Mouse (Mus musculus) stomach, embryonic 14.5 days (tissue): ENCODE measurements around the gene Lrrc43. TPM values are rescaled to one million over a fixed set of nuclear protein-coding genes. Genes with fewer than 3 reads are reported as not detected.
A peak's percentile ranks its signal among the peaks of the same experiment; 100 is the strongest.

Experiments used
- ATAC-seq: fragments of 200-750 bp; cut with Nextera tagmentation; 2 replicates; pipeline ENCODE4 v1.8.0; 2017; ENCODE audit warnings: low read depth, moderate TSS enrichment; ENCODE audit not compliant: insufficient number of reproducible peaks, insufficient read depth, low FRiP score
- H3K27ac ChIP-seq: fragments of 300-500 bp; sonication (generic); 2 replicates; pipeline ENCODE4 v1.5.1; 2014; ENCODE audit warnings: mild to moderate bottlenecking, low read length, moderate library complexity, mixed read lengths
- H3K27me3 ChIP-seq: fragments of 300-500 bp; sonication (generic); 2 replicates; pipeline ENCODE4 v1.6.1; 2014; ENCODE audit warnings: low read length, control low read depth, mixed read lengths; ENCODE audit not compliant: control insufficient read depth, insufficient read depth
- H3K36me3 ChIP-seq: fragments of 300-500 bp; sonication (generic); 2 replicates; pipeline ENCODE4 v1.6.1; 2014; ENCODE audit warnings: mild to moderate bottlenecking, control low read depth, low read length, moderate library complexity, mixed read lengths; ENCODE audit not compliant: control insufficient read depth, insufficient read depth
- H3K4me1 ChIP-seq: fragments of 300-500 bp; sonication (generic); 2 replicates; pipeline ENCODE4 v1.6.1; 2014; ENCODE audit warnings: low read length, control low read depth, mixed read lengths; ENCODE audit not compliant: control insufficient read depth, insufficient read depth
- H3K4me2 ChIP-seq: fragments of 300-500 bp; sonication (generic); replicated peaks from 2 replicates; pipeline ENCODE4 v1.6.1; 2014; ENCODE audit warnings: low read depth, low read length, control low read depth
- H3K4me3 ChIP-seq: fragments of 300-500 bp; sonication (generic); 2 replicates; pipeline ENCODE4 v1.5.1; 2014; ENCODE audit warnings: low read depth, low read length, control low read depth
- H3K9ac ChIP-seq: fragments of 300-500 bp; sonication (generic); replicated peaks from 2 replicates; pipeline ENCODE4 v1.6.1; 2014; ENCODE audit warnings: low read depth, mild to moderate bottlenecking, control low read depth, low read length, moderate library complexity, mixed read lengths
- H3K9me3 ChIP-seq: fragments of 300-500 bp; sonication (generic); 2 replicates; pipeline ENCODE4 v1.6.1; 2016; ENCODE audit warnings: low read depth, low read length, control low read depth; ENCODE audit not compliant: control insufficient read depth
- WGBS: fragments of 180-500 bp; shearing (Covaris S2); extraction: QIAGEN DNeasy Blood & Tissue Kit; methylation state at CpG from one replicate; pipeline ENCODE4 v1.1.7; 2014; 5-methylcytosine and 5-hydroxymethylcytosine counted together
- polyA plus RNA-seq: library from polyadenylated mRNA; unstranded; fragments of >200 nt; fragmentation: Nextera tagmentation; extraction: Ambion mirVana; gene quantifications from 2 replicates; pipeline ENCODE4 v1.2.1, GENCODE M21; 2014

Lrrc43 gene
- polyA plus RNA-seq, 1 experiment from 2014 or later = not detected

DNA sequence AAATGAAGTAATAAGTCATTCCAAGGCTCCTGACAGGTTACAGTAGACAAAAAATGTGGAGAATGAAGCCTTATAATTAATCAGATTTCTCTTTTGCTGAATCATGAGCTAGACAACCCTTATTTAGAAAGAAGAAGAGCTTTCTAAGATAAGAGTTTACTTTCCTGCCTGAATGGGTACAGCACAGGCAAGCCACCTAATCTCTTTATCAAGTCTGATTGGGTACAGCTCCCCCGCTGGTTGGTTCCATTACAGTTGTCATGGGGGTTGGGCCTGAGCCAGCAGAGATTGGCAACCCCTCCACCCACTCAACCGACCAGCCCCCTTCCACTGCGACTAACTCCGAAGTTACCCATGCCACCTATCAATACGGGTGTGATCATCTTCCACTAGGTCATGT lies 27.7 kb upstream of the Lrrc43 start:
- H3K36me3 ChIP-seq = no peaks in the 10 kb centered on the region
- H3K4me1 ChIP-seq = no peaks in the 10 kb centered on the region
- ATAC-seq = no peak
- H3K27me3 ChIP-seq = no peaks in the 10 kb centered on the region
- H3K9ac ChIP-seq = no peak overlapping the region
- H3K4me2 ChIP-seq = no peak overlapping the region
- no peaks in the 10 kb centered on the region for H3K9me3 ChIP-seq
- WGBS = 57% methylated on average over 5 of the region's 5 CpGs
- H3K4me3 ChIP-seq = no peak overlapping the region
- H3K27ac ChIP-seq = no peak overlapping the region

DNA sequence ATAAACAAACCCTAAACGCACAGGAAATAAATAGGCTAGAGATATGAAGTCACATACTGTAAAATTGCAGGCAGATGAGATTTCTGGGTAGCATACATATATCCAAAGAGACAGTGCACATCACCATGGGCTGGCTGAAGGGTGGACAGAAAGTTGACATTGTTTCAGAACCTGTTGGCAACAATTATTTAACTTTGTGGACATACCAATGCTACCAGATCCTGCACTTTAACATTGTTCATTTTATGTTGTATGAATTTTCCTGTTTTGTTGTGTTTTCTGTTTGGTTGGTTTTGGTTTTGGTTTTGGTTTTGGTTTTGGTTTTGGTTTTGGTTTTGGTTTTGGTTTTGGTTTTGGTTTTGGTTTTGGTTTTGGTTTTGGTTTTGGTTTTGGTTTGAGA lies 24.5 kb upstream of the Lrrc43 start:
- WGBS = 86% methylated on average over 1 of the region's 1 CpGs
- Histone ChIP-seq H3K4me2 (no peak overlapping the region), H3K27me3 (no peaks in the 10 kb centered on the region), H3K9me3 (no peaks in the 10 kb centered on the region), H3K4me1 (no peaks in the 10 kb centered on the region), H3K4me3 (no peak overlapping the region), H3K9ac (no peak overlapping the region), H3K27ac (no peak overlapping the region), H3K36me3 (no peaks in the 10 kb centered on the region)
- no peak for ATAC-seq

DNA sequence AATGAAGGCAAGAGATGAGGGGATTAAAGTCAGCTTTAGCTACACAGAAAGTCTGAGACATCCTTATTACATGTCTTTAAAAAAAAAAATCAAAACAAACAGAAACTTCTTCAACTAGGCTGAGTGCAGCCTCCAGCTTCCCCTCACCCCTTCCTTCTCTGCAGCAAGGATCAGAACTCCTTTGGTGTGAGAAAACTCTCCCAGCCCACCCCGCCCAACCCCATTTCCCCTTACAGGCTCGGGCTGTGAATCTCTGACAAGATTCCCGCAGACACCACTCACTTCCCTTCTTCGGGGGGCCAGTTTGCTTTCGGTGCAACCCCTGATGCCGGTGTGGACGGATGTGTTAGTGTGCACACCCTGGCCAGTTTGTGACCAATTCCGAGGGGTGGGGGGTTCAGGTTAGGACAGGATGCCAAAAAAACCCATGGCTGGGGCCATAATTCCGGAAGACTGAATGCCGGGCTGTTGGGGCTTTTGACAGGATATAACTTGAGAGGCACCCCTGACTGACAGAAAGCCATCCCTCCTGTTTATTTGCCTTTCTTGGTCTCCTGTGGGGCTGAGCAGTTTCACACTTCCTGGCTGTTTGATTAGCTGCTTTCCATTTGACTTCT lies 18.2 kb upstream of the Lrrc43 start:
- Histone ChIP-seq H3K4me3 (no peak overlapping the region), H3K27ac (no peak overlapping the region), H3K36me3 (no peaks in the 10 kb centered on the region), H3K4me2 (peak overlapping the region; percentile 35), H3K27me3 (no peaks in the 10 kb centered on the region), H3K4me1 (peaks cover 3% of the 10 kb centered on the region), H3K9ac (no peak overlapping the region), H3K9me3 (no peaks in the 10 kb centered on the region)
- ATAC-seq = no peak
- 9% methylated on average over 10 of the region's 10 CpGs for WGBS

DNA sequence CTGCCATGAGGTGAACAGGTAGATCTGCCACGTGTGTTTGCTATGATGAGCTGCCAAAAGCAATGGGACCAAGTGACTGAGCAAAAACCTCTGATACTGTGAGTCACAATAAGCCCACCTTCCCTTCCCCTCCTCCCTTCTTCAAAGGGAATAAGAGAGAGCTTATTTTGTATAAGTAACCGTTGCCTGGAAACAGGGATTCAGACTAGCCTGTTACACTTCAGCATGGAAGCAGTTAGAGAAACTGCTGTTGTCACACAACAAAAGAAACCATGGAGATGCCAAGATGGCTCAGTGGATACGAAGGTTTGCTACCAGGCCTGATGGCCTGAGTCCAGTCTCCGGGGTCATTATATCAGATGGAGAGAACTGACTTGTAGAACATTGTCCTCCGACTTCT lies 15.3 kb upstream of the Lrrc43 start:
- H3K4me2 ChIP-seq = no peak overlapping the region
- peaks cover 3% of the 10 kb centered on the region for H3K4me1 ChIP-seq
- no peaks in the 10 kb centered on the region for H3K27me3 ChIP-seq
- no peak overlapping the region for H3K27ac ChIP-seq
- no peak for ATAC-seq
- H3K4me3 ChIP-seq = no peak overlapping the region
- no peaks in the 10 kb centered on the region for H3K9me3 ChIP-seq
- 78% methylated on average over 5 of the region's 5 CpGs for WGBS
- H3K36me3 ChIP-seq = no peaks in the 10 kb centered on the region
- no peak overlapping the region for H3K9ac ChIP-seq

DNA sequence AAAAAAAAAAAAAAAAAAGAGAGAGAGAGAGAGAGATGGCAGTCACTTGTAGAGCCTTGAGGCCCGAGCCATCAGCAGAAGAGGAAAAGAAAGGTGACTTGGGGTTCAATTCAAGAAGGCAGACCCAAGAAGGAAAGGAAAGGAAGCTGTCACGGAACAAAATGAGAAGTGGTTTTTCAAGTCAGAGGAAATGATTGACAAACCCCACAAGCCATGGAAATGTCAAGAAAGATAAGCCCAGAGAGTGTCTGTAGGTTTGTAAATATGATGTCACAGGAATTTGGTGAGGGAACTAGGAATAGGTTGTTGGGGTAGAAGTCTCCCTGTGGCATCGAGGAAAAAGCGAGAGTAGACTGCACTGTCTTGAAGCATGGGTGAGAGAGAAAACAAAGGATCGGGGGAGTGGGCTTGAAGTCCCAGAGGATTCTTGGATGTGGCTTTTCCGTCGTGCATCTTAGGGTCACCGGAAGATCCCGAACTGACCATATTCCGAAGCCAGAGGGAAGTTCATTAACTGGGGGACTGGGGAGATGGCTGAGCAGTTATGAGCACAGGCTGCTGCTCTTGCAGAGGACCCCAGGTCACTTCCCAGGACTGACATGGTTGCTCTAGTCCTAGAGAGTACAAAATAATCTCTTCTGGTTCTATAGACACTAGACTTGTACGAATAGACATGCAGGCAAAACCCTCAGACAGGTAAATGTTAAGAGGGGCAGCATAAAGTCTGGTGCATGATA lies 1.3 kb upstream of the Lrrc43 start:
- Histone ChIP-seq H3K27ac (no peak overlapping the region), H3K9me3 (no peaks in the 10 kb centered on the region), H3K27me3 (no peaks in the 10 kb centered on the region), H3K4me3 (no peak overlapping the region), H3K4me2 (no peak overlapping the region), H3K4me1 (peaks cover 9% of the 10 kb centered on the region), H3K36me3 (no peaks in the 10 kb centered on the region), H3K9ac (no peak overlapping the region)
- ATAC-seq = no peak
- WGBS = 79% methylated on average over 11 of the region's 11 CpGs

- no peak for ATAC-seq
- Histone ChIP-seq H3K9me3 (no peaks in the 10 kb centered on the region), H3K4me3 (no peak overlapping the region), H3K4me1 (peaks cover 9% of the 10 kb centered on the region), H3K27ac (no peak overlapping the region), H3K27me3 (no peaks in the 10 kb centered on the region), H3K36me3 (no peaks in the 10 kb centered on the region), H3K9ac (no peak overlapping the region), H3K4me2 (no peak overlapping the region)
- 52% methylated on average over 9 of the region's 9 CpGs for WGBS
Observed at GRCm38 (mm10) chr5:123489935-123490334, 830 bp downstream of the Lrrc43 start.

DNA sequence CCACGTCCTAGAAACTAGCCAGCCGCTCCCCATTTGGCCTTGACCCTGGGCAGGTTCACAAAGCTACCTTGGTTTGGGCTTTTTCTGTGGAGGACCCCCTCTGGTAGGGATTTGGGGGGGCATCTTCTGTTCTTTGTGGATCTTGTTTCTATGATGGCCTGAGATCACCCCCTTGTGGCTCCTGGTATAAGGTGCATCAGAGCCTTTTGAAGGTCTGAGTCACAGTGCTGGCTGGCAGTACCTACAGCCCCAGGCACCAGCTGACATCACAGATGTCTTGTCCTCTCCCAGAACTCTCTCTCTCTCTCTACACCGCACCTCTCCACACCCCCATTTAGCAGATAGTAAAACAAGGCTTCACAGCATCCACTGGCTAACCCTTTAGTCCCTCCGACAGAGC lies 10.6 kb downstream of the Lrrc43 start:
- no peaks in the 10 kb centered on the region for H3K27me3 ChIP-seq
- no peak overlapping the region for H3K4me3 ChIP-seq
- no peaks in the 10 kb centered on the region for H3K36me3 ChIP-seq
- no peaks in the 10 kb centered on the region for H3K4me1 ChIP-seq
- 42% methylated on average over 4 of the region's 4 CpGs for WGBS
- no peaks in the 10 kb centered on the region for H3K9me3 ChIP-seq
- no peak for ATAC-seq
- H3K27ac ChIP-seq = no peak overlapping the region
- H3K9ac ChIP-seq = no peak overlapping the region
- H3K4me2 ChIP-seq = no peak overlapping the region

DNA sequence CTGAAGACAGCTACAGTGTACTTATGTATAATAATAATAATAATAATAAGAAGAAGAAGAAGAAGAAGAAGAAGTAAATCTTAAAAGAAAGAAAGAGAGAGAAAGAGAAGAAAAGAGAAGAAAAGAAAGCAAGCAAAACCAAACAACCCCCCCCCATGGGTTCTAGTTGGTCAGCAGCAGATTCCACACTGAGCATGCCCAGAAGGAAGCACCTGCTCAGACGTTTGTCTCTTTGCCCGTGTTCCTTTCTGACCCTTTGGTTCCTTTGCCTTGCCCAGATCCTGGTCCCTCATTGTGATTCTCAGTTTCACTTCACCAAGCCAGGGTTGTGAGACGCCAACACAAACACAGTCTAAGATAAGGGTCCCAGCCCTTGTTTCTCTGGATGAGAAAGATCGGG lies 12.9 kb downstream of the Lrrc43 start:
- WGBS = 61% methylated on average over 4 of the region's 4 CpGs
- no peaks in the 10 kb centered on the region for H3K36me3 ChIP-seq

More for the DNA sequence above, 12.9 kb downstream of the Lrrc43 start:
- H3K9ac ChIP-seq = no peak overlapping the region
- no peak overlapping the region for H3K4me2 ChIP-seq
- no peaks in the 10 kb centered on the region for H3K9me3 ChIP-seq
- no peaks in the 10 kb centered on the region for H3K4me1 ChIP-seq
- H3K27me3 ChIP-seq = no peaks in the 10 kb centered on the region
- no peak for ATAC-seq
- H3K4me3 ChIP-seq = no peak overlapping the region
- no peak overlapping the region for H3K27ac ChIP-seq
